Mouse (Mus musculus) forebrain, embryonic 11.5 days (tissue): Measurements from ENCODE around the gene Cltc. TPM values are rescaled to one million over a fixed set of nuclear protein-coding genes. Genes with fewer than 3 reads are reported as not detected.

ENCODE experiments used
- ATAC-seq: fragments of 200-750 bp; cut with Nextera tagmentation; replicated peaks from 2 replicates; pipeline ENCODE4 v1.8.0; 2017; ENCODE audit warnings: moderate TSS enrichment; ENCODE audit not compliant: low FRiP score
- DNase-seq: peaks from one replicate; pipeline ENCODE4 v3.0.0-alpha.2; 2017; ENCODE audit warnings: low spot score
- H3K27ac ChIP-seq: fragments of 300-500 bp; sonication (generic); 2 replicates; pipeline ENCODE4 v1.5.1; 2014; ENCODE audit warnings: low read depth, low read length
- H3K27me3 ChIP-seq: fragments of 300-500 bp; sonication (generic); 2 replicates; pipeline ENCODE4 v1.6.1; 2014; ENCODE audit warnings: mild to moderate bottlenecking, low read length, mixed read lengths; ENCODE audit not compliant: control insufficient read depth, insufficient read depth
- H3K36me3 ChIP-seq: fragments of 300-500 bp; sonication (generic); 2 replicates; pipeline ENCODE4 v1.6.1; 2014; ENCODE audit warnings: mild to moderate bottlenecking, low read length, moderate library complexity, mixed read lengths; ENCODE audit not compliant: control insufficient read depth, insufficient read depth
- H3K4me1 ChIP-seq: fragments of 300-500 bp; sonication (generic); replicated peaks from 2 replicates; pipeline ENCODE4 v1.6.1; 2014; ENCODE audit warnings: low read length, mixed read lengths; ENCODE audit not compliant: control insufficient read depth, insufficient read depth
- H3K4me2 ChIP-seq: fragments of 300-500 bp; sonication (generic); 2 replicates; pipeline ENCODE4 v1.6.1; 2014; ENCODE audit warnings: low read depth, mild to moderate bottlenecking, low read length, moderate library complexity, mixed read lengths; ENCODE audit not compliant: severe bottlenecking
- H3K4me3 ChIP-seq: fragments of 300-500 bp; sonication (generic); 2 replicates; pipeline ENCODE4 v1.5.1; 2014; ENCODE audit warnings: low read depth, low read length
- H3K9ac ChIP-seq: fragments of 300-500 bp; sonication (generic); 2 replicates; pipeline ENCODE4 v1.6.1; 2014; ENCODE audit warnings: low read length
- H3K9me3 ChIP-seq: fragments of 300-500 bp; sonication (generic); 2 replicates; pipeline ENCODE4 v1.6.1; 2016; ENCODE audit warnings: low read length, mixed read lengths; ENCODE audit not compliant: control insufficient read depth
- WGBS: fragments of 180-500 bp; shearing (Covaris S2); extraction: QIAGEN DNeasy Blood & Tissue Kit; methylation state at CpG from one replicate; pipeline ENCODE4 v1.1.7; 2014; 5-methylcytosine and 5-hydroxymethylcytosine counted together
- polyA plus RNA-seq: library from polyadenylated mRNA; unstranded; fragments of >200 nt; fragmentation: Nextera tagmentation; extraction: Ambion mirVana; gene quantifications from 2 replicates; pipeline ENCODE4 v1.2.1, GENCODE M21; 2014

Gene Cltc
- polyA plus RNA-seq, 1 experiment from 2014 or later, result 176 TPM

GRCm38 (mm10) chr11:86671041-86671675, 86.2 kb downstream of the Cltc start:
- no peaks in the 10 kb centered on the region for H3K4me1 ChIP-seq
- H3K4me3 ChIP-seq, result no peak overlapping the region
- H3K27me3 ChIP-seq, result no peaks in the 10 kb centered on the region
- H3K4me2 ChIP-seq, result no peak overlapping the region
- 72% methylated on average over 3 of the region's 3 CpGs for WGBS
- no peaks in the 10 kb centered on the region for H3K9me3 ChIP-seq
- no peak overlapping the region for H3K9ac ChIP-seq
- no peak overlapping the region for H3K27ac ChIP-seq
- ATAC-seq (no peak), DNase-seq (no peak)
- no peaks in the 10 kb centered on the region for H3K36me3 ChIP-seq

- ATAC-seq (no peak), DNase-seq (no peak)
- no peaks in the 10 kb centered on the region; the same call in 1 of the 2 replicates for H3K36me3 ChIP-seq
- H3K4me2 ChIP-seq, result no peak overlapping the region
- H3K9ac ChIP-seq, result no peak overlapping the region
- no peak overlapping the region for H3K27ac ChIP-seq
- no peak overlapping the region for H3K4me3 ChIP-seq
- no peaks in the 10 kb centered on the region for H3K9me3 ChIP-seq
- H3K27me3 ChIP-seq, result no peaks in the 10 kb centered on the region
- 88% methylated on average over 3 of the region's 3 CpGs for WGBS
- no peaks in the 10 kb centered on the region for H3K4me1 ChIP-seq
Measured at GRCm38 (mm10) chr11:86668169-86668568, 89.2 kb downstream of the Cltc start.

- Histone ChIP-seq H3K4me3 (no peak overlapping the region), H3K27me3 (no peaks in the 10 kb centered on the region), H3K27ac (no peak overlapping the region), H3K9me3 (no peaks in the 10 kb centered on the region), H3K4me2 (no peak overlapping the region), H3K4me1 (no peaks in the 10 kb centered on the region), H3K36me3 (no peaks in the 10 kb centered on the region; the same call in 1 of the 2 replicates), H3K9ac (no peak overlapping the region)
- DNase-seq (no peak), ATAC-seq (no peak)
- 91% methylated on average over 2 of the region's 2 CpGs for WGBS
Measured at GRCm38 (mm10) chr11:86667553-86667952, 89.8 kb downstream of the Cltc start.

- H3K27me3 ChIP-seq, result no peaks in the 10 kb centered on the region
- H3K27ac ChIP-seq, result no peak overlapping the region
- DNase-seq, result no peak
- no peak overlapping the region for H3K4me3 ChIP-seq
- 91% methylated on average over 3 of the region's 3 CpGs for WGBS
- no peaks in the 10 kb centered on the region for H3K9me3 ChIP-seq
- no peak for ATAC-seq
- H3K4me1 ChIP-seq, result no peaks in the 10 kb centered on the region
- no peaks in the 10 kb centered on the region; the same call in 1 of the 2 replicates for H3K36me3 ChIP-seq
- no peak overlapping the region for H3K9ac ChIP-seq
- H3K4me2 ChIP-seq, result no peak overlapping the region
Measured at GRCm38 (mm10) chr11:86664406-86664805, 93.0 kb downstream of the Cltc start.

GRCm38 (mm10) chr11:86663977-86664376, 93.4 kb downstream of the Cltc start:
- no peak overlapping the region for H3K27ac ChIP-seq
- H3K27me3 ChIP-seq, result no peaks in the 10 kb centered on the region
- no peak overlapping the region for H3K4me2 ChIP-seq
- no peak overlapping the region for H3K9ac ChIP-seq
- ATAC-seq (no peak), DNase-seq (no peak)
- H3K9me3 ChIP-seq, result no peaks in the 10 kb centered on the region
- H3K4me1 ChIP-seq, result no peaks in the 10 kb centered on the region
- no peaks in the 10 kb centered on the region; the same call in 1 of the 2 replicates for H3K36me3 ChIP-seq
- no peak overlapping the region for H3K4me3 ChIP-seq

GRCm38 (mm10) chr11:86662986-86663895, 94.1 kb downstream of the Cltc start:
- 94% methylated on average over 8 of the region's 8 CpGs for WGBS
- no peaks in the 10 kb centered on the region for H3K4me1 ChIP-seq
- H3K36me3 ChIP-seq, result no peaks in the 10 kb centered on the region; the same call in 1 of the 2 replicates
- H3K9ac ChIP-seq, result no peak overlapping the region
- H3K4me3 ChIP-seq, result no peak overlapping the region
- no peak overlapping the region for H3K27ac ChIP-seq
- no peaks in the 10 kb centered on the region for H3K27me3 ChIP-seq
- no peak for ATAC-seq
- no peak for DNase-seq
- H3K9me3 ChIP-seq, result no peaks in the 10 kb centered on the region
- H3K4me2 ChIP-seq, result no peak overlapping the region

GRCm38 (mm10) chr11:86657863-86658262, 99.5 kb downstream of the Cltc start:
- Histone ChIP-seq H3K4me3 (no peak overlapping the region), H3K27me3 (no peaks in the 10 kb centered on the region), H3K4me1 (no peaks in the 10 kb centered on the region), H3K9ac (no peak overlapping the region), H3K36me3 (no peaks in the 10 kb centered on the region; the same call in 1 of the 2 replicates), H3K27ac (no peak overlapping the region), H3K9me3 (no peaks in the 10 kb centered on the region), H3K4me2 (no peak overlapping the region)
- ATAC-seq (no peak), DNase-seq (no peak)

- Histone ChIP-seq H3K9ac (no peak overlapping the region), H3K9me3 (no peaks in the 10 kb centered on the region), H3K4me3 (no peak overlapping the region), H3K4me1 (no peaks in the 10 kb centered on the region), H3K27me3 (no peaks in the 10 kb centered on the region), H3K36me3 (no peaks in the 10 kb centered on the region; the same call in 1 of the 2 replicates), H3K27ac (no peak overlapping the region), H3K4me2 (no peak overlapping the region)
- ATAC-seq, result no peak
- DNase-seq, result no peak
- 87% methylated on average over 4 of the region's 4 CpGs for WGBS
Measured at GRCm38 (mm10) chr11:86656849-86657567, 100.4 kb downstream of the Cltc start.
